Mouse (Mus musculus): Measurements from ENCODE around the gene Clns1a. TPM values are rescaled to one million over a fixed set of nuclear protein-coding genes. Genes with fewer than 3 reads are reported as not detected.

Clns1a gene
- total RNA-seq, 2 experiments from 2014 or later, result 57.5 to 59.1 TPM

DNA sequence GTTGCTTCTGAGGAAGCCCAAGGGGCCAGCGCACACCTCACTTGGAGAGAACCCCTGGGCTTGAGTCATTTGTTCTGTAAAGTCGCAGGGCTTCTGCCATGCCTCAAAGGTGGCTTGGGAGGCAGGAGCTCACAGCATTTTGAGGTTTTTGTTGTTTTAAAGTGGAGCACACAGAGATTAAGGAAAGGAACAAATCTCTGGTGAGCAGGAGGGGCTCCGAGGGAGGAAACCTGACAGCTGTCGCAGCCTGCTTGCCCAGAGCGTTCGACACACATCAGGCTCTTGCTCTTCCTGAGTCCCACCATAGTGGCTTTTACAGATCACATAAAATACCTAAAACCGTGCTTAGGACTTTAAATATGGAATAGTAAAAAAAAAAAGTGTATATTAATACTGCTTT lies 30.3 kb downstream of the Clns1a start:
- no peak for DNase-seq

DNA sequence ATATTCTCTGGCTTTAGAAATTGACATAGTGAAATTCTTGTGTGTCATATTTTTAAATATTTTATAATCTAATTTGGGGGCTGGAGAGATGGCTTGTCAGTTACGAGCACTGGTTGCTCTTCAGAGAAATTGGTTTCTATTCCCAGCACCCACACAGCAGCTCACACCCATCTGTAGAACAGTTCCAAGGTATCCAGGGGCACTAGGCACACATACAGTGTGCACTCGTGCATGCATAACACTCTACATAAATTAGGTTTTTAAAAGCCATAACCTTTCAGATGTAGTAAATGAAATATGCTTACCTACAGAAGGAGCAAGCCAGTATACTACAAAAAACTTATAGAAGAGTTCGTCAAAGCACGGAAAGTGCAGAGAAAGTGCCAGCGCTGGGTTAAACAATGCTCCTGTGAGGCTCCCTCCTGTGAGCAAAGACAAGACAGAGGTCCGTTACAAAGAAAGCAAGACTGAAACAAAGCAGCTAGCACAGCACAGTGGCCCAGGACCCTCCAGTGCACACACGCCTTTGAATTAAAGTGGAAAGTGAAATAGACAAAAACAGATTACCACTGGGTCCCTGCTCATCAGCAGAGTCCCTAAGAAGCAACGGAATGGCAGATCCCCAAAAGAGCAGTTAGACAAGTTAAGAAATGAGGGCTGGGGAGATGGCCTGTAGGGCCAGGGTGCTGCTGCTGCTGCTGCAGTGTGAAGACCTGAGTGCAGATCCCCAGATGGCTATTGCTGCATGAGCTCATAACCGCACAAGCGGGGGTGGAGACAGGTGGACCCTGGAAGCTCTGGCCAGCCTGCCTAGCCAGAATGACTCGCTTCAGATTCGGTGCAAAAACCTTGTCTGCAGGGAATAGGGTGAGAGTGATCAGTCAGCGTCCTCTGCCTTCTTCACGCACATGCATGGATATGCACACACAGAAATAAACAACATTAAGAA lies 32.5 kb downstream of the Clns1a start:
- no peak for DNase-seq

DNA sequence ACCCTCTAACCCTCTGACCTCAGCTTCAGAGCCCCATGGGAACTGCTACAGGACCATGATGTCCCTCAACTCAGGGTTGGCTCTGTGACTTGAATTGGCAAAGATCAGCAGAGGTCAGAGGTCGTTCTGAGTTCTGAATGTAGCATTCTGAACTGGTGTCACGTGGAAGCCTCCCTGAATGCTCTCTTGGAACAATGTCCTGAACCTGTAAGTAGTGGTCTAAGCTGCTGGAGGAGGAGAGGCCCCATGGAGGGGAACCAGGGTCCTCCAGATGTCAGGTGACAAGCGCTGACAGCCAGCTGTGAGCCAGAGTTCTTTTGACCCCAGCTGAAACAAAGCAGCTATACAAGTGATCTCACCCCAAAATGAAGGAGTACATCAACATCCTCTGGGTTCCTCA lies 34.0 kb downstream of the Clns1a start:
- DNase-seq, result no peak

DNA sequence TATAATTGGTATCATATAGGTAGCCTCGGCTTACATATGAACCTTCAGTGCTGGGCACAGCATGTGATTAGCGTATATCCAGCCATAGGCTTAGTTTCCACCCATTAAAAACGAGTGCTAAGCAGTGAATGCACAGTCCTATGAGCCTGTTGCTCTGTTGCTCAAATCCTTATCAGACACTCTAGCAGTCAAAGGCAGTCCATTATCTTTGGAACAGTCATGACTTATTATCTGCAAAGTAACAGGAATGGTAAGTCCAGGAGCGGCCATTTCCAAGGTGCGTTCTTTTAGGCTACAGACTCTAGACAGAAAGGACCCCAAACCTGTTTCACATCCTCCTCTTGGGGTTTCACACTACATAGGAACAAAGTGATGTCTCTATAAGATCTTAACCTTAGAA lies 37.2 kb downstream of the Clns1a start:
- DNase-seq, result no peak

DNA sequence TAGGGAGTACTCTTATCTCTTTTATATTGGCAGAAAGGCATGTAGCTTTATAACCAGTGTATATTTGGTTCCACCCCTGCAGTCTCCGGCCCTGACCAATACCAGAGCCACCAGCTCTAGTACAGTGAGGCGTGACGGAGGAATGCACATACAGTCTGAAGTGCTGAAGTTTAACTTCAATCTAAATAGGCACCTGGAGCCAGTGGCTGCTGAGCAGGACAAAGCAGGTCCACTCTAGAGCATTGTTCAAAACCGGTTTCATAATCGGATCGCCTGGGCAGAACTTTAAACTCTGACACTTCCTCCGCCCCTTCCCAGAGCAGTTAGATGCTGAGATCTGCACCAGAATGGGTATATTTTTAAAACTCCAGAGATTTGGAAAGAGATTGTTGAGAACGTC lies 38.6 kb downstream of the Clns1a start:
- no peak for DNase-seq

DNA sequence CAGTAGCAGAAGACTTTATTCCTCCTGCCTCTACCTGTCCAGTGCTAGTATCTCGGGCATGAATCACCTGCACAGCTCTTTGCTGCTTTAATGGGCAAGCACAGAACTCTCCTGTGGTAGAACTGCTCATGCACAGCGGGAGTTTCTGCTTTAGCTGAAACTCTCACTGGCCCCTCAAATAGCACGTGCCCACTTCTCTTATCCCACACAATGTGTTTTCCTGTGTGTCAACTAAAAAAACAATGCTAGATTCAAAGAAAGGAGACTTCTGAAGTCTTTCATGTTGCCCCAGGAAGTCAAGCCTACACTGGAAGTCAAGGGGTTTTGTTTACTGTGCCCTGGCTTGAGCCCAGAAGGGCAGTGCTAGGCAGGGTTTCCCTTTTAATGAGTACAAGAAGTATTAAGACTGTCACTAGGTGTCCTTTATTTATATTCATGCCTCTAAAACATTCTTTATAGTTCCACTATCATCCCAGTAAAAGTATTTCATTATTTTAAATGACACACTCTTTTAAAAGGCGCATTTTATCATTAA lies 39.5 kb downstream of the Clns1a start:
- DNase-seq, result no peak

DNA sequence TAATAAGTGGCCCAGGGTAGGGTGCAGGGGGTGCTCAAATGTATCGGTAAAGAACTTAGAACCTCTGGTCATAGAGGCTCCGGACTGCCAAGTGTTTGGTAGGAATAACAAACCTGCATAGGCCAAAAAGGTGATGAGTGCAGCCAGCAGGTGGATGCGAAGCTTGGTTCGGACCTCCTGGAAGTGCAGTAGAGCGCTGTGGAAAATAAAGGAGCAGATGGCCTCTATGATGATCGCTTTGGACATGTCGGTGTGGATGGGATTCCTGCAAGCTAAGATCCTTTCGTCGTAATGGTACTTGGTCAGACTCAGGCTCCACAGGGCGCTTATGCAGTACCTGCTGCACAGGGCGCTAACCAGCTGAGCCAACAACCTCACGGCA lies 40.8 kb downstream of the Clns1a start:
- DNase-seq, result no peak

DNA sequence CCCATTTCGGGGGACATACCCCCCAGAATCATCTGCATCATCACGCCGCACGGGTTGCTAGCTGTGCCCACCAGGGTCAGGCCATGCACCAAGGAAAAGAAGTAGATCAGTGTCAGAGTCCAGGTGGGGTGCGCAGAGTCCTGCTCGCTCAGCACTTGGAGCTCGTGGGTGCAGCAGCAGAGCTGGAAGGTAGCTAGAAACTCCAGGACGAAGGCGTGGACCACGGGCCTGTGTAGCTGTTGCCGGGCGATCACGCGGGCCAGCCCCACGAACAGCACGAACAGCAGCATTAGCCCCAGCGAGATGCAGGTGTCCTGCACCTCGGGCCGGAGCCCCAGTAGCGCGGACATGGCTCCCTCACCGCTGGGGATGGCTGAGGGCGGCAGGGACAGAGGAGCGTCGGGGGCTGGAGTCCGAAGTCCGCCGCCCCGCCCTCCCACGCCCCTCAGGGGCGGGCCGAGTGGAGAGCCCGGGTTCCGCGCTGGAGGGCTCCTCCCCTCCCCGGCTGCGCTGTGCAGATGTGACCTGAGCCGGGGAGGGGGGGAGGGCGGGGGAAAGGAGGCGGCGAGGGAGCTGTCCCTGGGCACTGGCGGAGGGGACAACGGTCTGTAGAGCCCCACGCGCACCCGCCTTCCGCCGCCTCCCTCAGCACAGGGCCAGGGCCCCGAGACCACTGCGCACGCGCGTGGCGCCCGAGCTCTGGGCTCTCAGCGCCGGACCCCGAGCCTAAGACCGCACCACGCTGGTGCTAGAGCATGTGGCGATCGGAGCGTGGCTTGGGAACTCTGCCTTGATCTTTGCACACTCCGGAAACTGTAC lies 41.4 kb downstream of the Clns1a start, which contains the start of gene Aqp11:
Aqp11 (minus strand) TSS at position 652 of the 819 bp plus-strand sequence.
- DNase-seq, result peak; percentile 95

DNA sequence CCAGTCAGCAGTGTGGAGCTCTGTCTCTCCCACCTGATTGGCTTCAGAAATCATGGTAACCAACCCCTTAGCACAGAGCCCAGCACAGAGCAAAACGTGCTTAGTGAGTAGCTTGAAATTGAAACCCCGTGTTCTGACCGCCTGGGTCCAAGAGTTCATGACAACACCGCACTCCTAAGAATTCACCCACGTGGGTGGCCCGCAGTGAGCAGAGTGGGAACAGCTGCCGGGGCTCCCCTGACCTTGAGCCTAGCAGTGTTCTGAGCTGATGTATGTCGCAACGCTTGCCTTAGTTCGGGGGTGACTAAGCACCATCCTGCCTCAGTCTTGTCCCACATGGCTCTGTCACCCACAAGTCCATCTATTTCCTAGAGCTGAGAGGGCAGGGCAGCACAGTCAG lies 44.5 kb downstream of the Clns1a start:
- peak; percentile 49 for DNase-seq

DNA sequence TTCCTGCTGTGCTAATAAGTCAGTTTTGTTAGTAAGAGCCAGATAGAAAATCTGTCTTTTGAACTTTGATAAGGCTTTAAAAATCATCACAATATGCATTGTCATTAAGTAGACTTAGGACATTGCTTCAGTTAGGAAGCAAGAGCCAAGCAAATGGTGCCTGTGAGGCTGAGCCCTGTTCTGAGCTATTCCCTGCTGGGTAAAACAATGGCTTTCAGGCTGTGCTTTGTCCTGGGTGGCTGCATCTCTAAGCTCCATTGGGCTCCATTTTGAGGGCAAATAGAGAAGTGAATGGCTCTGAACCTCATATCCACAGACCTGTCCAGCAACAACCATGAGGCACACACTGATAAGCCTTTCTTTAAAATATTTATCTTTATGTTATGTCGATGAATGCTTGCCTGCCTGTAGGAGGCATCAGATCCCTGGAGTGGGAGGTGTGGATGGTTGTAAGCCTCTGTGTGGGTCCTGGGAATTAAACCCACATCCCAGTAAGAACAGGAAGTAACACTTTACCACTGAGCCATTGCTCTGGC lies 45.4 kb downstream of the Clns1a start:
- DNase-seq, result no peak

DNA sequence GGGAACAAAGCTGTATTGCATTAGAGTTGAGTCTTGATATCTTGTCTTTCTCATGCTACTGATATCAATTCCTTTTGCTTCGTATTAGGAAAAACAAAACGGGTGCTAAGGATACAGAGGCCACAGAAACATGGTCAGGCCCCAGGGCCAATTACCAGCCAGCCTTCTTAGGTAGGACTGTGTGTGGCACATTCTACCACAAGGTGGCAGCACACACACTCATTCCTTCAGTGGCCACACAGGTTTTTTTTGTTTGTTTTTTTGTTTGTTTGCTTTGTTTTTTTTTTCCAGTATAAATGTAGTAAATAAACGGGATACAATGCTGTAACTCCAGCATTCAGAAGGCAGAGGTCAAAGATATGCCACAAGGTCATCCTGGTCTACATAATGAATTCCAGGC lies 48.9 kb downstream of the Clns1a start:
- DNase-seq, result peak; percentile 74

DNA sequence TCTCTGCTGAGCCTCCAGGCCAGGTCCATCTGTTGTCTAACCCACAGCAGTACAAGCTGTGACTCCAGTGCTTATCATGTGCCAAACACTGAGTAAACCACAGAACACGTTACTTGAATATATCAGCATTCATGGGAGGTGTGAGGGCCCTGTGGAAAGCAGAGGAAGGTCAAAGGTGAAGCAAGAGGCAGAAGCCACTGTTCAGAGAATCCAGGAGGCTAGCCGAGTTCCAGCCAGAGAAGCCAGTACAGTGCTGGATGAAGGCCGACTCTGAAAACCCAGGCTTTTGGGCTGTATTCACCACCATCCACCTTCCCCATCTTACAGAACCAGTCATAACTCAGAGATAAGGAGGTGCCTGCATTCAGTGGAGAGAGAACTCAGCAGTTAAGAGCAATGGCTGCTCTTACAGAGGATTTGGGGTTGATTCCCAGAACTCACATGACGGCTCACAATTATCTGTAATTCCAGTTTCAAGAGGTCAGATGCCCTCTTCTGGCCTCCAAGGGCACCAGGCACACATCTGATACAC lies 50.8 kb downstream of the Clns1a start:
- no peak for DNase-seq

DNA sequence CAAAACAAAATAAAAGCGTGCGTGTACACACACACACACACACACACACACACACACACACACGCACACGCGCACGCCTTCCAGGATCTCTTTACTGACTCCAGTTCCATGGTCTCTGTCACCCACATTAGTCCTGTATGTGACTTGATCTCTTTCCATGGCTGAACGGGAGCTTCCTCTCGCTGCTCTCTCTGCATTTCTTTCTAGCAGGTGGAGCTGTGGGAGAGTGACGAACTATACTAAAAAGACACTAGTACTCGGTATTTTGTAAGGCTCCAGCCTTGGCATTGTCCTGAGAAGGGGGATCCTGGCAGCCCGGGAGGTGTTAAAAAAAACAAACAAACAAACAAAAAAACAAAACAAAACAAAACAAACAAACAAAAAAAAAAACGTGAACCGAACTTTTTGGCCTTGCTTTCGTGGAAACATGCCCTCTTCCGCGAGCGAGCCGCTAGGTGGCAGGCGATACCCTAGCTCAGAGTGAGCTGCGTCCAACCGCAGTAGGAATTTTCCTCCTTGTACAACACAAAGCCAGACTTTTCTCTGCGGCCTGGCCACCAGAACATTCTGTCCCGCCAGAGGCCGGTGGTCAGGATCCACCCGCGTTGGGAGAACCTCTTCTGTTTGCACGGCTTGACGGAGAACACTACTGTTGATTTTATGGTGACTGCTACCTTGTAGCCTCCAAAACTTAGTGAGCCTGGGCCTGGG lies 51.5 kb downstream of the Clns1a start:
- peak; percentile 90 for DNase-seq

DNA sequence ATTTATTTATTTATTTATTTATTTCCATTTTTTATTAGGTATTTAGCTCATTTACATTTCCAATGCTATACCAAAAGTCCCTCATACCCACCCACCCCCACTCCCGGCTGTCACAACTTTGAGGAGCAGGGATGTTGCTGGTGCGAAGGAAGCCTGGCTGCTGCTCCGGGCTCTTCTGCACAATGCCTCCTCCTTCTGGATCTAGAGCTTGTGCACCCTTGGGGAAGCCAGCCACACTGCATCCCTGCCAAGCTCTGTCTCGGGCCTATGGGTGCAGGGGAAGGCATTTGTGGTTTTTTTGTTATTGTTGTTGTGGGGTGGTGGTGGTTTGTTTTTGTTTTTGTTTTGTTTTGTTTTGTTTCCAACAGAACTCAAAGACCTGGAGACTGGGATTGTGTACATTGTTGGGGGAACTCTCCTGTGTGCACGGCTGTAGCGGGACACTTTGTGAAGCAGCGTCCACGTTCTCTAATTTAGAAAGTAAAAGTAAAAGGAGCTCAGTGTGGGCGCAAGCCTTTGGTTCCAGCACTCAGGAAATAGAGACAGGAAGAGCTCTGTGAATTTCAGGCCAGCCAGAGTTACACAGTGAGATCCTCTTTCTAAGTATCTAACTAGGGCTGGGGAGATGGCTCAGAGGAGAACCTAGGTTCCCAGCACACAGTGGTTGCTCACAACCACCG lies 52.2 kb downstream of the Clns1a start:
- peak; percentile 37 for DNase-seq

DNA sequence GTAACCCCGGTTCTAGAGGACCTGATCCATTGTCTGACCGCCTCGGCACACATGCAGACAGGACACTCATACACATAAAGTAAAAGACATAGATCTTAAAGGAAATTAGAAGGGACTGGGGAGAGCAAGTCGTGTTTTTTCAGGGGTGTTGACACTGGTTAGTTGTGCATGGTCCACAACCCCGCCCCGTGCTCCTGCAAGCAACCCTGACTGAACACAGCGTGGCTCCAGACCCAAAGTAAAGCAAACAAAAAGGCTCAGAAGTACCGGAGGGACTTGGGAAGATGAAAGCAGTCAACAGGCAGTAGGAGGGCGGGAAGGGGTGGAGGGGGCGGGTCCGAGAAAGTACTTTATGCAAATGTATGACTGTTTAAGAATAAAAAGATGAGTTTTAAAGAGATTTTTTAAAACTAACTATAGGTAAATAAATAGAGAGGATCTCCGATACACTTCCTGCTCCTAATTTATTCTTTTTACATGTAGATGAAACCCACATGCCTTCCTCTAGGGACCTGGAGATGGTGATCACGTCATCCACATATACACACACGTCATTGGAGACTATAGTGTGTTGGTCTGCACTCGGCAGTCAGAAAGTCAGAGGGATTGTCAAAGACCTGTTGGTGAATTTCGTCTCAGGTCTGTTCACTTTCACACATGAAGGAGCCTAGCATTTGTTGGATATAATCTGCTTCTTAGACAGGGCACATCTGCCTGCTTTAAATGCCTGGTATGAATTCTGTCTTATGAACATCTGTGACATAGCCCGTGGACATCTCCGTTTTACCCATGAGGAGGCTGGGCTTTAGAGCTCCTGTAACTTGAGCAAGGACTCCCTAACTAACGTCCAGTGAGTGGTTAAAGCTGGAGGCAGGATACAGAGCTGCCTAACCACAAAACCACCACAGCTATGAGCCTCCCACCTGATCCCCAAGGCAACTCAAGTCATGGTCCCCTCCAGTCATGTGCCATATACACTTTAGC lies 53.1 kb downstream of the Clns1a start:
- peak; percentile 33 for DNase-seq

DNA sequence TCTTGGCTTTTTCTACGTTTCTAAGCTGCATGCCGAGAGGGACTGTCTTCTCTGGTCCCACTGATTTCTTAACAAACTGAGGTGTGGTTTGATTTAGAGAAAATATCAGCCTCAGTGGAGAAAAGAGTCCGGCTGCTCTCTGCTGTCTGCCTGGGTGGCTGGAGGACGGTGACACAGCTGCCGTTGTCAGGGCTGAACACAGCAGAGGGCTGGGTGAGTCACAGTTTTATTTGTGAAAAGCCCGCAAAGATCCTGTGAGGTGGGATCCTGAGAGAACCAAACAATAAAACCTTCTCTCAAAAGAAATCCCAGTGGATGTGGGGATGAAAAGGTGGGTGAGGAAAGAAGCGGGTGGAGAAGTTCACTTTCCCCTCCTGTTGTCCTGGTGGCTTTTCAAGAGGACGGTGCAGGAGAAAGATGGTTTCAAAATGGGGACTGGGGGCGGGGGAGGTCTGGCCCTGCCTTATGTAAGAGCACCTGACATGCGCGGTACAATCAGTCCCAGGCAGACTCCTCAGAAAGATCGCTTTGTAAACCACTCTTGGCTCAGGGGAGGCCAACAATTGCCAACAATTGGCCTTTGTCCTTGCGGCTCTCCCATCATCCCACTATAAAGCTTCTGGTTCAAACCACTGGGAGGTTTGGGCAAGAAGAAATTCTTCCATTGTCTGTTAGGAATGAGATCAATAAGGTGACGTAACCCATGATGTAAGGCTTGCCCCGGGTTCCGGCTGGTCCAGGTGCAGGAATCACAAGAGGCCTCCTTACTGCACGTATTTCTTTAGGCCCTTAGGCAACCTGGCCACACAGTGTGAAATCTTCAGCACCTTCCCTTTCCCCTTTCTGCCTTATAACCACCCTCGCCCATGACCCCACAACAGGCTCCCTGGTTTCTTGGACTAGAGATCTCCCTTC lies 60.8 kb downstream of the Clns1a start:
- peak; percentile 42 for DNase-seq

DNA sequence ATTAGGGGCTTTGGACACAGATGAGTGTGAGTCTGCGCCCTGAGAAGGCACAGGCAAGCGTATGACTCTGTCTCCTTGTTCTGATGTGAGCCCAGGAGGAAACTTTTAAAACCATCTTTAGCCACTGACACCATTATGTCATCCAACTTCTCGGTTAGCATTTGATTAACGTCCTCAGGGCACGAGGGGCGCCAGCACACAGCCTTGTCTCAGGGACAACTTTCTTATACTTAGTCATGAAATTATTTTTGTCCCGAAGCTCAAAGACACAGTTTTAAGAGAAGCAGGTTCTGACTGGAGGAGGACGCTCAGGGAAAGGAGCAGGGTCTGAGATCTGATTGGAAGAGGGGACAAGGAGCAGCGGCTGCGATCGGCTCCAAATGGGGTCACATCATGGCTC lies 68.2 kb downstream of the Clns1a start:
- peak; percentile 50 for DNase-seq

DNA sequence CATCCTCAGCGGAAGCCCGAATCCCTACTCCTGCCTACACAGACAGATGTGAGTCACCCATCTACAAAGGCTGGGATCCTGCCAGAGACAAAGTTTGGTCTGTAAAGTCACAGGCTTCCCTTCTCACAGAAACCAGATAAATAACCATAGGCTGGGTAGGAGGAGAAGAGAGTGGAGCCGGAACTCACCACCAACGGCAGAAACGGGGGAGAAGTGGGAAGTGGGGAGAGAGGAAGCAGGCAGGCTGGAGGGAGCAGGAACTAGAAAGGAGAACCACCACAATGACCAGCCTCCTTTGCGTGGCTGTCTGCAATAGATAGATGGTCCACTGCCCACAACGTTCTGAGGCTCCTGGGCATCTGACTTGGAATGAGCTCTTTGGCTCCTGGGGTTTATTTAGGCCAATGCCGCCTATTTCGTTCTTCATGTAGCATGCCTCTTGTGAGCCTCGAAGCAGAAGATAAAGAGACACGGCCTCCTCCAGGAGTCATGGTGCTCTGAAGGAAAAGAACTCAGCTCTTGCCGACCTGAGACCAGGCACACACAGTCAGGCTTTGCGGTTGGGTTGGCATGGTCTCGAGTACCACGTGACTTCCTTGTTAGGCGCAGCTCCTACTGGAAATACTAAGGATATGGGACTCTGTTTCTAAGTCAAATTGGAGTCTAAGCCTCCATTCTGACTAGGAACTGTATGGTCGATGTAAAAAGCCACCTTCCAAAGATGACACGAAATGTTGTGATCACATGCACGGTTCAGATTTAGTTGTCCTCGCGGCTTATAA lies 68.9 kb downstream of the Clns1a start:
- peak; percentile 66 for DNase-seq

All from adrenal gland, postnatal 10 days (tissue).